Mouse (Mus musculus) MEL (cell line): ENCODE data around the gene Lcorl. TPM values are rescaled to one million over a fixed set of nuclear protein-coding genes. Genes with fewer than 3 reads are reported as not detected.

Experiments used
- DNase-seq: peaks from one replicate; pipeline ENCODE4 v3.0.0; 2011; ENCODE audit warnings: low read depth, low spot score
- H3K27ac ChIP-seq: 2 replicates; pipeline ENCODE4 v1.5.1; 2012; ENCODE audit warnings: low read depth, mild to moderate bottlenecking, control low read depth, low read length, moderate library complexity; ENCODE audit not compliant: control insufficient read depth
- H3K27me3 ChIP-seq, 2 experiments: fragments of 150-350 bp in 1 of 2; sonication (generic) in 1 of 2; 2 replicates each; pipeline ENCODE4 v1.6.1; 2012; ENCODE audit warnings: low read length in 2 of 2, mild to moderate bottlenecking in 2 of 2, improper control_type of control experiment in 1 of 2, moderate library complexity in 1 of 2; ENCODE audit not compliant: insufficient read depth in 2 of 2, control insufficient read depth in 1 of 2
- H3K36me3 ChIP-seq, 2 experiments: 2 replicates each; pipeline ENCODE4 v1.6.1; 2012 to 2014; ENCODE audit warnings: low read length in 2 of 2, improper control_type of control experiment in 1 of 2, inconsistent platforms in 1 of 2, mild to moderate bottlenecking in 1 of 2; ENCODE audit not compliant: insufficient read depth in 2 of 2, control insufficient read depth in 1 of 2
- H3K4me1 ChIP-seq, 2 experiments: fragments of 150-350 bp in 1 of 2; sonication (generic) in 1 of 2; 2 replicates each; pipeline ENCODE4 v1.6.1; 2012; ENCODE audit warnings: low read length in 2 of 2, improper control_type of control experiment in 1 of 2, mild to moderate bottlenecking in 1 of 2; ENCODE audit not compliant: insufficient read depth in 2 of 2, control insufficient read depth in 1 of 2
- H3K4me3 ChIP-seq, 2 experiments: fragments of 150-350 bp in 1 of 2; sonication (generic) in 1 of 2; 2 replicates each; pipeline ENCODE4 v1.5.1; 2012; ENCODE audit warnings: low read depth in 2 of 2, low read length in 2 of 2, mild to moderate bottlenecking in 2 of 2, moderate library complexity in 2 of 2, control low read depth in 1 of 2, improper control_type of control experiment in 1 of 2; ENCODE audit not compliant: control insufficient read depth in 1 of 2, insufficient read depth in 1 of 2
- H3K79me2 ChIP-seq: 2 replicates; pipeline ENCODE4 v1.6.1; 2012; ENCODE audit warnings: mild to moderate bottlenecking, low read length, moderate library complexity; ENCODE audit not compliant: control insufficient read depth, poor library complexity, insufficient read depth
- H3K9ac ChIP-seq: 2 replicates; pipeline ENCODE4 v1.6.1; 2012; ENCODE audit warnings: low read depth, mild to moderate bottlenecking, control low read depth, low read length, moderate library complexity; ENCODE audit not compliant: control insufficient read depth, poor library complexity, severe bottlenecking
- H3K9me3 ChIP-seq: fragments of 150-350 bp; sonication (generic); replicated peaks from 2 replicates; pipeline ENCODE4 v1.6.1; 2012; ENCODE audit warnings: mild to moderate bottlenecking, low read length, improper control_type of control experiment, moderate library complexity; ENCODE audit not compliant: insufficient read depth
- BHLHE40 ChIP-seq: IDR thresholded peaks from 2 replicates; pipeline ENCODE4 v1.6.1; 2012; ENCODE audit warnings: low read depth, mild to moderate bottlenecking, inconsistent platforms, low read length, improper control_type of control experiment, borderline replicate concordance
- CHD1 ChIP-seq: IDR thresholded peaks from 2 replicates; pipeline ENCODE4 v1.6.1; 2012; ENCODE audit warnings: low read depth, mild to moderate bottlenecking, inconsistent platforms, low read length, improper control_type of control experiment
- CHD2 ChIP-seq: IDR thresholded peaks from 2 replicates; pipeline ENCODE4 v1.6.1; 2011; ENCODE audit warnings: low read length, improper control_type of control experiment
- CTCF ChIP-seq, 3 experiments: IDR thresholded peaks in 2 of 3; conservative IDR thresholded peaks in 1 of 3; 2 replicates each; pipeline ENCODE4 v1.5.1; 2011 to 2012; ENCODE audit warnings: low read length in 3 of 3, low read depth in 2 of 3, mild to moderate bottlenecking in 2 of 3, improper control_type of control experiment in 1 of 3, inconsistent platforms in 1 of 3, mixed read lengths in 1 of 3, moderate library complexity in 1 of 3; ENCODE audit not compliant: control insufficient read depth in 1 of 3, insufficient read depth in 1 of 3, poor library complexity in 1 of 3, severe bottlenecking in 1 of 3
- E2F4 ChIP-seq: IDR thresholded peaks from 2 replicates; pipeline ENCODE4 v1.6.1; 2011; ENCODE audit warnings: low read depth, low read length, improper control_type of control experiment, borderline replicate concordance
- ELF1 ChIP-seq: IDR thresholded peaks from 2 replicates; pipeline ENCODE4 v1.6.1; 2014; ENCODE audit warnings: low read depth, mild to moderate bottlenecking, inconsistent platforms, low read length, improper control_type of control experiment, moderate library complexity
- EP300 ChIP-seq, 2 experiments: IDR thresholded peaks; 2 replicates each; pipeline ENCODE4 v1.6.1; 2011; ENCODE audit warnings: improper control_type of control experiment in 2 of 2, low read length in 2 of 2, low read depth in 1 of 2, mild to moderate bottlenecking in 1 of 2
- ETS1 ChIP-seq: IDR thresholded peaks from 2 replicates; pipeline ENCODE4 v1.6.1; 2012; ENCODE audit warnings: low read depth, mild to moderate bottlenecking, inconsistent platforms, low read length, improper control_type of control experiment, moderate library complexity
- GABPA ChIP-seq: IDR thresholded peaks from 2 replicates; pipeline ENCODE4 v1.6.1; 2012; ENCODE audit warnings: low read depth, mild to moderate bottlenecking, inconsistent platforms, low read length, improper control_type of control experiment, moderate library complexity
- GATA1 ChIP-seq: IDR thresholded peaks from 2 replicates; pipeline ENCODE4 v1.6.1; 2011; ENCODE audit warnings: low read depth, low read length, improper control_type of control experiment
- HCFC1 ChIP-seq: IDR thresholded peaks from 2 replicates; pipeline ENCODE4 v1.6.1; 2012; ENCODE audit warnings: low read depth, mild to moderate bottlenecking, inconsistent platforms, low read length, improper control_type of control experiment, moderate library complexity
- JUND ChIP-seq: IDR thresholded peaks from 2 replicates; pipeline ENCODE4 v1.6.1; 2011; ENCODE audit warnings: low read depth, mild to moderate bottlenecking, improper control_type of control experiment, low read length
- KAT2A ChIP-seq: conservative IDR thresholded peaks from 2 replicates; pipeline ENCODE4 v1.6.1; 2012; ENCODE audit warnings: low read depth, low read length, improper control_type of control experiment, inconsistent platforms
- MAFK ChIP-seq: IDR thresholded peaks from 2 replicates; pipeline ENCODE4 v1.6.1; 2011; ENCODE audit warnings: low read depth, mild to moderate bottlenecking, low read length, improper control_type of control experiment, borderline replicate concordance
- MAX ChIP-seq: IDR thresholded peaks from 2 replicates; pipeline ENCODE4 v1.6.1; 2011; ENCODE audit warnings: low read length, improper control_type of control experiment
- MAZ ChIP-seq: IDR thresholded peaks from 2 replicates; pipeline ENCODE4 v1.6.1; 2012; ENCODE audit warnings: low read depth, mild to moderate bottlenecking, inconsistent platforms, low read length, improper control_type of control experiment
- MEF2A ChIP-seq: IDR thresholded peaks from 2 replicates; pipeline ENCODE4 v1.6.1; 2014; ENCODE audit warnings: low read depth, mild to moderate bottlenecking, inconsistent platforms, low read length, improper control_type of control experiment; ENCODE audit not compliant: poor library complexity, insufficient replicate concordance, severe bottlenecking; ENCODE audit errors: extremely low read depth
- MXI1 ChIP-seq: IDR thresholded peaks from 2 replicates; pipeline ENCODE4 v1.6.1; 2011; ENCODE audit warnings: mild to moderate bottlenecking, low read depth, low read length, improper control_type of control experiment
- MYB ChIP-seq: IDR thresholded peaks from 2 replicates; pipeline ENCODE4 v1.6.1; 2011; ENCODE audit warnings: mild to moderate bottlenecking, low read depth, low read length, improper control_type of control experiment
- MYC ChIP-seq: IDR thresholded peaks from 2 replicates; pipeline ENCODE4 v1.6.1; 2011; ENCODE audit warnings: low read depth, mild to moderate bottlenecking, low read length, improper control_type of control experiment, moderate library complexity
- NELFE ChIP-seq: IDR thresholded peaks from 2 replicates; pipeline ENCODE4 v1.6.1; 2011; ENCODE audit warnings: low read depth, low read length, improper control_type of control experiment
- NRF1 ChIP-seq: IDR thresholded peaks from 2 replicates; pipeline ENCODE4 v1.6.1; 2014; ENCODE audit warnings: low read depth, mild to moderate bottlenecking, inconsistent platforms, low read length, improper control_type of control experiment, moderate library complexity; ENCODE audit not compliant: poor library complexity, insufficient read depth, severe bottlenecking
- POLR2A ChIP-seq, 2 experiments: IDR thresholded peaks; 2 replicates each; pipeline ENCODE4 v1.6.1; 2011 to 2012; ENCODE audit warnings: low read length in 2 of 2, mild to moderate bottlenecking in 2 of 2, control low read depth in 1 of 2, improper control_type of control experiment in 1 of 2, low read depth in 1 of 2, moderate library complexity in 1 of 2; ENCODE audit not compliant: control insufficient read depth in 1 of 2, insufficient read depth in 1 of 2, poor library complexity in 1 of 2
- POLR2AphosphoS2 ChIP-seq: IDR thresholded peaks from 2 replicates; pipeline ENCODE4 v1.6.1; 2011; ENCODE audit warnings: low read length, improper control_type of control experiment
- POLR2AphosphoS5 ChIP-seq: IDR thresholded peaks from 2 replicates; pipeline ENCODE4 v1.6.1; 2012; ENCODE audit warnings: low read depth, borderline replicate concordance, mild to moderate bottlenecking, inconsistent platforms, low read length, moderate library complexity, mixed read lengths
- RAD21 ChIP-seq: IDR thresholded peaks from 2 replicates; pipeline ENCODE4 v1.6.1; 2011; ENCODE audit warnings: mild to moderate bottlenecking, low read depth, low read length, improper control_type of control experiment
- RCOR1 ChIP-seq: IDR thresholded peaks from 2 replicates; pipeline ENCODE4 v1.6.1; 2012; ENCODE audit warnings: low read depth, mild to moderate bottlenecking, inconsistent platforms, low read length, improper control_type of control experiment
- SIN3A ChIP-seq: IDR thresholded peaks from 2 replicates; pipeline ENCODE4 v1.6.1; 2012; ENCODE audit warnings: low read length, improper control_type of control experiment, inconsistent platforms
- SMC3 ChIP-seq: IDR thresholded peaks from 2 replicates; pipeline ENCODE4 v1.6.1; 2011; ENCODE audit warnings: low read depth, low read length, improper control_type of control experiment
- TBP ChIP-seq: IDR thresholded peaks from 2 replicates; pipeline ENCODE4 v1.8.0; 2011; ENCODE audit warnings: low read depth, low read length, improper control_type of control experiment
- TCF12 ChIP-seq: IDR thresholded peaks from 2 replicates; pipeline ENCODE4 v1.6.1; 2014; ENCODE audit warnings: low read depth, mild to moderate bottlenecking, inconsistent platforms, low read length, improper control_type of control experiment, moderate library complexity
- UBTF ChIP-seq: IDR thresholded peaks from 2 replicates; pipeline ENCODE4 v1.6.1; 2012; ENCODE audit warnings: low read depth, mild to moderate bottlenecking, inconsistent platforms, low read length, improper control_type of control experiment, moderate library complexity, borderline replicate concordance; ENCODE audit not compliant: insufficient read depth
- USF1 ChIP-seq: IDR thresholded peaks from 2 replicates; pipeline ENCODE4 v1.6.1; 2014; ENCODE audit warnings: low read depth, mild to moderate bottlenecking, inconsistent platforms, low read length, improper control_type of control experiment, moderate library complexity
- USF2 ChIP-seq, 2 experiments: IDR thresholded peaks; 2 replicates each; pipeline ENCODE4 v1.6.1; 2011 to 2012; ENCODE audit warnings: improper control_type of control experiment in 2 of 2, low read length in 2 of 2, borderline replicate concordance in 1 of 2, inconsistent platforms in 1 of 2, low read depth in 1 of 2, mild to moderate bottlenecking in 1 of 2; ENCODE audit not compliant: insufficient read depth in 1 of 2
- ZC3H11A ChIP-seq: IDR thresholded peaks from 2 replicates; pipeline ENCODE4 v1.6.1; 2012; ENCODE audit warnings: low read depth, mild to moderate bottlenecking, inconsistent platforms, low read length, improper control_type of control experiment
- ZKSCAN1 ChIP-seq: IDR thresholded peaks from 2 replicates; pipeline ENCODE4 v1.6.1; 2012; ENCODE audit warnings: low read depth, mild to moderate bottlenecking, inconsistent platforms, low read length, improper control_type of control experiment, moderate library complexity
- ZMIZ1 ChIP-seq: IDR thresholded peaks from 2 replicates; pipeline ENCODE4 v1.6.1; 2012; ENCODE audit warnings: low read depth, mild to moderate bottlenecking, inconsistent platforms, low read length, improper control_type of control experiment, moderate library complexity
- ZNF384 ChIP-seq: IDR thresholded peaks from 2 replicates; pipeline ENCODE4 v1.6.1; 2012; ENCODE audit warnings: low read depth, mild to moderate bottlenecking, inconsistent platforms, low read length, improper control_type of control experiment
- polyA plus RNA-seq, 2 experiments: library from polyadenylated mRNA; stranded (reverse) in 1 of 2; unstranded in 1 of 2; fragments of >175 nt in 1 of 2; fragments of >200 nt in 1 of 2; gene quantifications; 2 replicates each; pipeline versions ENCODE4 v1.2.1 to v1.2.4; 2012; ENCODE audit warnings: low replicate concordance in 2 of 2, low read depth in 1 of 2; ENCODE audit not compliant: insufficient read length in 2 of 2, insufficient read depth in 1 of 2, missing spikeins in 1 of 2
- total RNA-seq: library from RNA; depleted of rRNA; stranded (reverse); fragments of 300-350 nt; gene quantifications from 2 replicates; pipeline ENCODE4 v1.2.3, GENCODE M21; 2012

The Lcorl gene
- total and polyA plus RNA-seq, 3 experiments = 10.1 to 10.6 TPM; not detected in 1

GRCm38 (mm10) chr5:45668324-45668723, 189.1 kb downstream of the Lcorl start:
- peak; percentile 85 for DNase-seq
- Histone ChIP-seq H3K27me3 (peaks cover 0 to 2% of the 10 kb centered on the region in 2 experiments; a peak in 1 of 4 replicates), H3K4me3 (peak overlapping the region; percentile 65 to 88)
- TF ChIP-seq NELFE = no peak
- no peak for TF ChIP-seq MYC
- no peak for TF ChIP-seq POLR2A (IDR thresholded peaks at IDR 0.05; ENCODE audit: control insufficient read depth in 1 of 2, insufficient read depth in 1 of 2, low read depth in 1 of 2, low read length in 2 of 2, poor library complexity in 1 of 2)
- TF ChIP-seq KAT2A = no peak
- TF ChIP-seq RAD21 = peak; percentile 74
- TF ChIP-seq POLR2AphosphoS5 = no peak
- no peak for TF ChIP-seq E2F4
- TF ChIP-seq POLR2AphosphoS2 = no peak
- TF ChIP-seq CHD2 = no peak
- TF ChIP-seq JUND = no peak
- TF ChIP-seq SMC3 = peak; percentile 81
- TF ChIP-seq ZKSCAN1 = no peak
- no peak for TF ChIP-seq NRF1
- no peak for TF ChIP-seq MXI1
- peak; percentile 85 for TF ChIP-seq ZNF384
- no peak for TF ChIP-seq USF1
- TF ChIP-seq ZC3H11A = peak; percentile 63
- no peak for TF ChIP-seq MAFK
- no peak for TF ChIP-seq UBTF
- no peak for TF ChIP-seq TCF12
- no peak for TF ChIP-seq MYB
- TF ChIP-seq MAX = no peak
- no peak for TF ChIP-seq MAZ
- TF ChIP-seq TBP = no peak
- no peak for TF ChIP-seq BHLHE40
- TF ChIP-seq USF2 (IDR thresholded peaks at IDR 0.05; ENCODE audit: borderline replicate concordance in 1 of 2, insufficient read depth in 1 of 2, low read depth in 1 of 2, low read length in 2 of 2) = no peak
- TF ChIP-seq ETS1 = no peak
- TF ChIP-seq EP300 (IDR thresholded peaks at IDR 0.05; ENCODE audit: low read depth in 1 of 2, low read length in 2 of 2) = no peak
- no peak for TF ChIP-seq ZMIZ1
- TF ChIP-seq RCOR1 = no peak
- TF ChIP-seq CTCF (IDR thresholded peaks at IDR 0.05 in 2 of 3, conservative IDR thresholded peaks at IDR 0.05 in 1 of 3; ENCODE audit: control insufficient read depth in 1 of 3, insufficient read depth in 1 of 3, low read depth in 2 of 3, low read length in 3 of 3, poor library complexity in 1 of 3, severe bottlenecking in 1 of 3) = peak in 2 of 3 experiments; percentile 43 to 76; a peak in 3 of 6 replicates
- peak; percentile 27; the same call in 1 of the 2 replicates for TF ChIP-seq SIN3A
- TF ChIP-seq CHD1 = no peak
- TF ChIP-seq GABPA = no peak
- no peak for TF ChIP-seq MEF2A
- no peak for TF ChIP-seq HCFC1
- no peak for TF ChIP-seq ELF1
- peak; percentile 51; the same call in 1 of the 2 replicates for TF ChIP-seq GATA1

More at GRCm38 (mm10) chr5:45668324-45668723, 189.1 kb downstream of the Lcorl start:
- H3K9me3 ChIP-seq = no peaks in the 10 kb centered on the region
- peak overlapping the region; percentile 90 for H3K9ac ChIP-seq
- no peak overlapping the region for H3K27ac ChIP-seq
- H3K36me3 ChIP-seq = peaks cover 0 to 14% of the 10 kb centered on the region in 2 experiments; a peak in 3 of 4 replicates
- H3K79me2 ChIP-seq = peaks cover 17% of the 10 kb centered on the region
- H3K4me1 ChIP-seq = peaks cover 0 to 6% of the 10 kb centered on the region in 2 experiments; a peak in 2 of 4 replicates
